Mouse (Mus musculus): ENCODE results near the gene Arsg.

DNA sequence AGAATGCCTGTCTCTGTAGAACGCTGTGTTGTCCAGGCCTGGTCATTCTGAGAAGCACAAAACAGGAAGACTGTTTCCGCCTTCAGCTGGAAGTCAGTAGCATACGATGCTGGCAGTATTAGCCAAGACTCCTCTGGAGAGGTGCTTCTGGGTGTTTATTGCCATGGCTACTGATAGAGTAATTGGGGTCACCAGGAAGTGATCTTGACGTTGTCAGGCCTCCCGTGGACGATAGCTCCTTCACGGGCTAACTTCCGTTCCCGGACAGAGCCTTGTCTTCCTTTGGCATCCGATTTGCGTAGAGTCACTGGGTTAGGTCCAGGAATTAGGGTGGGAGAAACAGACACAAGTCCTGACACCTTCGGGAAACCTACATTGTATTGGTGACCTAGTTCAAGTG, 86.1 kb downstream of the Arsg start:
- TF ChIP-seq HCFC1 (IDR thresholded peaks at IDR 0.05; ENCODE audit: borderline replicate concordance, insufficient read depth, low read length): no peak
- TF ChIP-seq ZNF384 (IDR thresholded peaks at IDR 0.05; ENCODE audit: low read depth, low read length): no peak

All from ES-E14 (cell line).